Mouse (Mus musculus) stomach, postnatal 0 days (tissue): ENCODE measurements at regions not wholly inside any gene's neighbourhood (a gene's known extent, or its start where the extent isn't known, plus 50 kb on each side); places are given as distances from the start of the nearest gene placed in this dataset.
A peak's percentile ranks its signal among the peaks of the same experiment; 100 is the strongest.

Experiments
- ATAC-seq: fragments of 200-750 bp; cut with Nextera tagmentation; 2 replicates; pipeline ENCODE4 v1.8.0; 2017; ENCODE audit not compliant: low FRiP score, low TSS enrichment
- DNase-seq: peaks from one replicate; pipeline ENCODE4 v3.0.0-alpha.2; 2016; ENCODE audit warnings: low spot score
- H3K27ac ChIP-seq: fragments of 300-500 bp; sonication (generic); replicated peaks from 2 replicates; pipeline ENCODE4 v1.5.1; 2014; ENCODE audit warnings: mild to moderate bottlenecking, control low read depth
- H3K27me3 ChIP-seq: fragments of 300-500 bp; sonication (generic); 2 replicates; pipeline ENCODE4 v1.6.1; 2014; ENCODE audit warnings: low read length; ENCODE audit not compliant: control insufficient read depth, insufficient read depth
- H3K36me3 ChIP-seq: fragments of 300-500 bp; sonication (generic); 2 replicates; pipeline ENCODE4 v1.6.1; 2014; ENCODE audit warnings: low read length, mixed read lengths; ENCODE audit not compliant: control insufficient read depth, insufficient read depth
- H3K4me1 ChIP-seq: fragments of 300-500 bp; sonication (generic); replicated peaks from 2 replicates; pipeline ENCODE4 v1.6.1; 2014; ENCODE audit warnings: antibody characterized with exemption; ENCODE audit not compliant: control insufficient read depth, insufficient read depth
- H3K4me2 ChIP-seq: fragments of 300-500 bp; sonication (generic); replicated peaks from 2 replicates; pipeline ENCODE4 v1.6.1; 2014; ENCODE audit warnings: low read depth, mild to moderate bottlenecking, control low read depth, moderate library complexity
- H3K4me3 ChIP-seq: fragments of 300-500 bp; sonication (generic); 2 replicates; pipeline ENCODE4 v1.5.1; 2014; ENCODE audit warnings: low read depth, low read length, control low read depth
- H3K9ac ChIP-seq: fragments of 300-500 bp; sonication (generic); 2 replicates; pipeline ENCODE4 v1.6.1; 2014; ENCODE audit warnings: mild to moderate bottlenecking, low read length, control low read depth, mixed read lengths
- H3K9me3 ChIP-seq: fragments of 300-500 bp; sonication (generic); 2 replicates; pipeline ENCODE4 v1.6.1; 2016; ENCODE audit warnings: low read length; ENCODE audit not compliant: control insufficient read depth
- CTCF ChIP-seq: IDR thresholded peaks from 2 replicates; pipeline ENCODE4 v1.5.1; 2016; ENCODE audit warnings: antibody characterized with exemption, low read depth, mild to moderate bottlenecking, moderate library complexity
- EP300 ChIP-seq: optimal IDR thresholded peaks from 2 replicates; pipeline ENCODE3; 2016; ENCODE audit warnings: antibody characterized with exemption
- WGBS: fragments of 180-500 bp; shearing (Covaris S2); extraction: QIAGEN DNeasy Blood & Tissue Kit; methylation state at CpG from one replicate; pipeline ENCODE4 v1.1.7; 2014; 5-methylcytosine and 5-hydroxymethylcytosine counted together

DNA sequence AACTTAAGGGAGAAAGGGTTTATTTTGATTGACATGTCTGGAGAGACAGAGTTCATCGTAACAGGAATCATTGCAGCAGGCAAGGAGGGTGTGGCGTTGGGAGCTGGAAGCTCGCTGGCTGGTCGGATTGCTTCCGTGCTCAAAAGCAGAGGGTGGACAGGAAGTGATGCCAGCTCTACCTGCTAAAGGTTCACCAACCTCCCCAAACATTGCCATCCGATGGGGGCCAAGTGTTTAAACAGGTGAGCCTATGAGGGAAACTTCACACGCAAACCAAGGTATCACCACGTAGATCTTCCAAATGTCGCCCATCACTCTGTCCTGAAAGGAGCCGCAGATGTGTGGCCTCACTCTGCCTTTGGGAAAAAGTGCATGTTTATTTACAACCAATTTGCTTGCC is 162.3 kb upstream of the 3110018I06Rik start:
- no peak overlapping the region for H3K4me3 ChIP-seq
- no peak for DNase-seq

DNA sequence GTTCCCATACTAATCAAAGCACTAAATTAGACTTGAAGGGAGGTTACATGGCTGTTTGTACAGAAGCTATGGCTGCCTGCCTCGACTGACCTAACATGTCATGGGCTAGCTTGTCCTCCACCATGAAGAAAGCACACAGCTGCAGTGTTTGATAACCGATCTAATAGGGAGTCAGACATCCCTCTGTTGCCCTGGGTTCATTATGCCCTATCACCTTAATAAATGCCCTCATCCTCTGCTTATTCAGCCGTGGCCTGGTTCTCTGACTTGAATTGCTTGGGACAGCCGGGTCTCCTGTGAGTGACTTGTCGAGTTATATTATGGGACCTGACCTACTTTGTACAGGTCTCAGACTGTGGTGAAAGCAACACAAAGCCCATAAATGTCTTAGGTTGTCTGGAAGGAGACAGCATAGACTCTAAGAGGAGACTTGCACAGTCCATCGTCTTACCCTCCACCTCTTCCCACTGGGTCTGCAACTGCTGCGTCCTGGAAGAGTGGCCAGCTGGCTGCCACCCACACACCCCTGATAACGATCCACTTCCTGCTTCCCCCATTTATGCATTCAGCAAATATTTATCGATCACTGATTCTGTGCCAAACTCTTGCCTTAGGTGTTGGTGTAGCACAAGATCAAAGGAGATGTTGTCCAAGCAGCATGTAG is 161.2 kb upstream of the 3110018I06Rik start:
- no peak overlapping the region for H3K4me3 ChIP-seq
- H3K36me3 ChIP-seq: no peaks in the 10 kb centered on the region
- H3K27ac ChIP-seq: no peak overlapping the region
- ATAC-seq (no peak), DNase-seq (no peak)
- H3K9ac ChIP-seq: no peak overlapping the region
- peaks cover 3% of the 10 kb centered on the region; the same call in 1 of the 2 replicates for H3K4me1 ChIP-seq
- TF ChIP-seq EP300 (no peak), CTCF (no peak)
- WGBS: 69% methylated on average over 9 of the region's 9 CpGs
- H3K9me3 ChIP-seq: no peaks in the 10 kb centered on the region
- H3K4me2 ChIP-seq: no peak overlapping the region
- no peaks in the 10 kb centered on the region for H3K27me3 ChIP-seq

More for the DNA sequence above, 162.3 kb upstream of the 3110018I06Rik start:
- Histone ChIP-seq H3K9me3 (no peaks in the 10 kb centered on the region), H3K4me2 (no peak overlapping the region), H3K27ac (no peak overlapping the region), H3K9ac (no peak overlapping the region), H3K27me3 (no peaks in the 10 kb centered on the region), H3K36me3 (no peaks in the 10 kb centered on the region), H3K4me1 (peaks cover 3% of the 10 kb centered on the region; the same call in 1 of the 2 replicates)
- 93% methylated on average over 10 of the region's 10 CpGs for WGBS
- TF ChIP-seq EP300 (no peak), CTCF (no peak)
- no peak for ATAC-seq

DNA sequence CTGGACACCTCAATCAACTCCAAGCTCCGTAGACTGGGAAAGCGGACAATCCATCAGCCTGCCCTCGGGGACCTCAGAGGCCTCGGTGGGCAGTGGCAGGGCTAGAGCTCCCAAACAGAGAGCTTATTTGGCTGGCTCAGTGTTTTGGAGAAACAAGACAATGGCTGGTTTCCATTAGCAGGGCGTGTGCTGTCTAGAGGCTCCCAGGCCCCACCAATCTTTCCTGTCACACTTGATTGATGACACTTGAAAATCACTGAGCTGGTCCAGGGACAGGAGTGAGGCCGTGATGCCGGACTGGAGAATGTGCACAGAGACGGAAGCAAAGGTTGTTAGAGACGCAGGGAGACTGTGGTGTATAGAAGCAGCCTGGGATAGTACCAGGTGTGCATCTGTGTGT is 159.4 kb upstream of the 3110018I06Rik start:
- 20% methylated on average over 9 of the region's 9 CpGs for WGBS
- ATAC-seq: peak; percentile 38; the same call in 1 of the 2 replicates
- H3K9ac ChIP-seq: no peak overlapping the region

DNA sequence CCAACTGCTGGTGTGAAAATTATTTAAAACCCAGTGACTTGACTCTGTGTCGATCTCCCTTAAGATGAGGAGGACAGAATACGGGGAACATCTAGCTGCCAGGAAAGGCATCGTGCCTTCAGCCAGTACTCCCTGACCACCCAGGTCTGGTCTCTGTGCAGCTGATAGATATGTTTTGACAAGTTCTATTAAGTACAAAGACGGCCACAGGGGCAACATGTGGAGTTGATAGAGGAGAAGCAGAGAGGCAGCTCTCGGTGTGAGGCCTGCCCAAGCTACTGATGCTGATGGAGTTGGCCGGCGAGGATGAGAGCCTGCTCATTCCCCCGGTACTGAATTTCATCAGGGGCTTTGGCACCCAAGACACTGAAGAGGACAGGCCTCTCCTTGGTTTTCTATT is 154.1 kb upstream of the 3110018I06Rik start:
- H3K27me3 ChIP-seq: no peaks in the 10 kb centered on the region
- H3K9ac ChIP-seq: no peak overlapping the region
- DNase-seq (no peak), ATAC-seq (no peak)
- no peak overlapping the region for H3K4me3 ChIP-seq
- H3K4me2 ChIP-seq: no peak overlapping the region
- H3K4me1 ChIP-seq: no peaks in the 10 kb centered on the region
- WGBS: 83% methylated on average over 8 of the region's 8 CpGs
- no peaks in the 10 kb centered on the region for H3K9me3 ChIP-seq
- H3K27ac ChIP-seq: no peak overlapping the region
- H3K36me3 ChIP-seq: no peaks in the 10 kb centered on the region
- TF ChIP-seq CTCF (no peak), EP300 (no peak)

More for the DNA sequence above, 159.4 kb upstream of the 3110018I06Rik start:
- Histone ChIP-seq H3K4me3 (no peak overlapping the region), H3K36me3 (no peaks in the 10 kb centered on the region), H3K27me3 (no peaks in the 10 kb centered on the region), H3K4me2 (no peak overlapping the region), H3K9me3 (no peaks in the 10 kb centered on the region), H3K4me1 (peaks cover 3% of the 10 kb centered on the region; the same call in 1 of the 2 replicates), H3K27ac (no peak overlapping the region)
- no peak for DNase-seq
- TF ChIP-seq EP300 (no peak), CTCF (no peak)

DNA sequence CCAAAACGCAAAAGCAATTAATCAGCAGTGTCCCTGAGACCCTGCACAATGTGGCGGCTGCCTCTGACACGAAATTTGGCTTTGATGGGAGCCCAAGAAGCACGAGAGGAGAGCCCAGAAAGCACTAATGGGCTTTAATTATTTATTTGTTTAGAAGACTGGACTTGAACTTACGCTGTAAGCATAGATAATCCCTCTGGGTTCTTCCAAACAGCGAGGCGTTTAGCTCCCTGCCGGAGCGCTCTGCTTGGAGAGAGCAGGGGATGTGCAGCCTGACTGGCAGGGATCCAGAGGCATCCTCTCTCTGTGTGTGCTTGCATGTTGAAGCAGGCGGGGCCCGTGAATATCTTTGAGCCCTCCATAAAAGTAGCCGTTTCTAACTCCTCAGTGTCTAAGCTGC is 153.3 kb upstream of the 3110018I06Rik start:
- no peak overlapping the region for H3K4me3 ChIP-seq
- no peaks in the 10 kb centered on the region for H3K9me3 ChIP-seq
- H3K4me2 ChIP-seq: no peak overlapping the region
- DNase-seq (no peak), ATAC-seq (no peak)
- no peak overlapping the region for H3K9ac ChIP-seq
- H3K27me3 ChIP-seq: no peaks in the 10 kb centered on the region
- WGBS: 41% methylated on average over 12 of the region's 12 CpGs
- H3K36me3 ChIP-seq: no peaks in the 10 kb centered on the region
- 0 out of 2 replicates have a peak overlapping the region, but pooled peaks have one; percentile 4 for H3K27ac ChIP-seq
- TF ChIP-seq EP300 (no peak), CTCF (no peak)
- no peaks in the 10 kb centered on the region for H3K4me1 ChIP-seq

DNA sequence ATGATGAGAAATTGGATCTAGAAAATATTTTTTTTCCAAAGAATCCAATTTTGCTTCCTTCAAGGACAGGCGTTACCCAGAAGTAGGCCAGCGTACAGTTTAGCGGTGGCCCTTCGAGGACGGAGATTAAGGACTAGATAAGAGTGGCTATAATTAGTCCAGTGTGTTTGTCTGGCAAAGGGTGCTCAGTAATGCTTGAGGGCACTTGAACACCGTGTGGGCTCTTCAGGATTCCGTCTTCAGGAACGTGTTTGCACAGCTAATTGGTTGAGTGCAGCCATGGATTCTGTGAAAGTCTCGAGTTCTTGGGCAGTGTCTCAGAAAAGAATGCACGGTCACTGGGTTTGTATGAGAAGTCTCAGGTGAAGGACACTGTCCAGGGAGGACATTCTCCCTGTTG is 149.7 kb upstream of the 3110018I06Rik start:
- DNase-seq (no peak), ATAC-seq (no peak)
- 76% methylated on average over 10 of the region's 10 CpGs for WGBS
- Histone ChIP-seq H3K27ac (no peak overlapping the region), H3K4me1 (no peaks in the 10 kb centered on the region), H3K9me3 (no peaks in the 10 kb centered on the region), H3K9ac (no peak overlapping the region), H3K4me2 (no peak overlapping the region), H3K4me3 (no peak overlapping the region), H3K27me3 (no peaks in the 10 kb centered on the region), H3K36me3 (no peaks in the 10 kb centered on the region)
- TF ChIP-seq EP300: no peak
- TF ChIP-seq CTCF: no peak
